Mouse (Mus musculus) liver, adult (tissue): ENCODE measurements around the gene Agap3.

Source experiments
- GATA4 ChIP-seq: IDR thresholded peaks from 2 replicates; pipeline ENCODE4 v1.6.1; 2014; ENCODE audit warnings: mild to moderate bottlenecking, low read length; ENCODE audit not compliant: insufficient replicate concordance

The Agap3 gene

DNA sequence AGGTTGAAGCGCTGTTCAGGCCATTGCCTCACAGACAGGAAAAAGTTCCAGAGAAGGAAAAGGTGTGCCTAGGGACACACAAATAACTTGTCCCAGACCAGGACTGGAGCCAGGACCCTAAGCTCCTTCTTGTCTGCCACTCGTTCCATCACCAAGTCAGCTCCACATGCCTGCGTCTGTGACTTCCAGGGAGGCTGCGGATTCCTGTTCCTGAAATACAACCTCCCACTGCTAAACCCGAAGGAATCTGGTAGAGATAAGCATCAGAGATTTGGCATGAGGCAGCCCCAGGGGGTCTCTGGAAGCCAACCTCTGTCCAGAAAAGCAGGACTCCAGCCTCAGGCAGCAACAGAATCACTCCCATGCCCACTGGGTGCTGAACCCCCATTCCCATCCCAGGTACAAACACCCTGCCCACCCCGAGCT lies 89.2 kb downstream of the Agap3 start:
- TF ChIP-seq GATA4: no peak

DNA sequence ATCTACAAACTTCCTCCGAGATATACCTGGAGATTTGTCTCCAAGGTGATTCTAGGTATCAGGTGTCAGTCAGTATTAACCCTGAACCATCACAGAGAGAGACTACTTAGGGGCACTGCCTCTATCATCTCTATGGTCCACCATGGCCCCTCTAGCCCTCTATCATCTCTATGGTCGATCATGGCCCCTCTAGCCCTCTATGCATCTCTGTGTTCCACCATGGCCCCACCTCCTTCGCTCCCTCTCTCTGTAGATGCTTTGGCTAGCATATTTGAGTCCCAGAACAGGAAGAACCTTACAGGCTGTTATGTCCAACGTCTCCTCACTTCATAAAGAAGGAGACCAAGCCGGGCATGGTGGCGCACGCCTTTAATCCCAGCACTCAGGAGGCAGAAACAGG lies 90.7 kb downstream of the Agap3 start:
- no peak for TF ChIP-seq GATA4

DNA sequence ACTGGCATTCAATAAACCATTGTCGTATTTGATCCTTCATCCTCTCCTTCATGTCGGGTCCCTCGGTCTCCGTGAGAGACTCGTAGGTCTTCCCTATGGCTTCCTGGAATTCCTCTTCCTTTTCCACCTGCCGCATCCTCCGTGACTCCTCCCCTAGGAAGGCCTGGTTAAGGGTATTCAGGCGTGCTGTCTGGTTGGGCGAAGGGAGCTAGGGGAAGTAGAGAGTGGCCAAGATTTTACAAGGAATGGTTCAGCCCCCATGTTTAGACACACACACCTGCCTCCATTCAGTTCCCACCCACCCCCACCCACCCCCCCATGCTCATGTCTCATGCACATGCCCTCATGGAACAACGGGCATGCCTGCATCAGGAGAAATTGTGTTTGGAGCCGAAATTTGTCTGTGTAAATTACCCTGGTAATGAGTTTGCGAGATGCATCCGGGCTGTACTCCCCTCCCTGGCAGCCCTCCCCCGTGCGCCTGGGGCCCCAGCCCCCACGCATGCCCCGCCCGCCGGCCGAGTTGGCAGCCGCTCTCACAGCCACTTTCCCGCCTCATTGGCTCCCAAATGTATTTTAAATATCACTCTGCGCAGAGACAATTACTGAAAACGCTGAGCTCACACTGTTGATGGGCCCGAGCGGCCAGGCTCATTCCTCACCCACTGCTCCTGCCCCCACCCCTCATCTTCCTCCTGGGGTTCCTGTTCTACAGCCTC lies 98.8 kb downstream of the Agap3 start:
- no peak for TF ChIP-seq GATA4

DNA sequence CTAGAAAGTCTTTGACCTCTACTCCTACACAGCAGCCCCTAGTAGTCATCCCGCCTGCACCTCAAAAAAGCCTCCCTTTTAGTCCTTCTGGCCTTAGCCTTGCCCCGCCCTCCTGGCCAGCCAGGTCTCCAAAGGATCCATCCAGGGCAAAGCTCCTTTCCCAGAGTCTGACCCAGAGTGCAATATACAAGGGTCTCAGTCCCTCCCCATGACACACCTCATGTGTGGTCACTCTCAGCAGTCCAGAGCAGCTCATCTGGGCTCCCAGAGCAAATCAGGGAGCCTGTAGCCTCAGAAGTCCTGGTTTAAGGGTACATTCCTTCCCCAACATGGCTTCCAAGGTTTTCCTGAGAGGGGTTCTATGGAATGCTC lies 99.3 kb downstream of the Agap3 start:
- TF ChIP-seq GATA4: no peak
